Mouse (Mus musculus) midbrain, postnatal 0 days (tissue): ENCODE data around the gene Ltbp2. TPM values are rescaled to one million over a fixed set of nuclear protein-coding genes. Genes with fewer than 3 reads are reported as not detected.

Experiments
- ATAC-seq: fragments of 200-750 bp; cut with Nextera tagmentation; 2 replicates; pipeline ENCODE4 v1.8.0; 2017; ENCODE audit warnings: moderate number of reproducible peaks, mild to moderate bottlenecking, moderate TSS enrichment, moderate library complexity; ENCODE audit not compliant: low FRiP score
- DNase-seq: peaks from one replicate; pipeline ENCODE4 v3.0.0-alpha.2; 2015; ENCODE audit warnings: low spot score
- H3K27ac ChIP-seq: fragments of 300-500 bp; sonication (generic); 2 replicates; pipeline ENCODE4 v1.5.1; 2014; ENCODE audit warnings: low read depth, mild to moderate bottlenecking, low read length, mixed read lengths
- H3K27me3 ChIP-seq: fragments of 300-500 bp; sonication (generic); 2 replicates; pipeline ENCODE4 v1.6.1; 2014; ENCODE audit warnings: low read length, control low read depth, mixed read lengths; ENCODE audit not compliant: insufficient read depth
- H3K36me3 ChIP-seq: fragments of 300-500 bp; sonication (generic); 2 replicates; pipeline ENCODE4 v1.6.1; 2014; ENCODE audit warnings: low read length, control low read depth, mixed read lengths; ENCODE audit not compliant: insufficient read depth
- H3K4me1 ChIP-seq: fragments of 300-500 bp; sonication (generic); 2 replicates; pipeline ENCODE4 v1.6.1; 2014; ENCODE audit warnings: mild to moderate bottlenecking, control low read depth, antibody characterized with exemption, low read length, mixed read lengths; ENCODE audit not compliant: insufficient read depth
- H3K4me2 ChIP-seq: fragments of 300-500 bp; sonication (generic); 2 replicates; pipeline ENCODE4 v1.6.1; 2014; ENCODE audit warnings: low read depth, mild to moderate bottlenecking, low read length, mixed read lengths; ENCODE audit not compliant: poor library complexity, severe bottlenecking
- H3K4me3 ChIP-seq: fragments of 300-500 bp; sonication (generic); 2 replicates; pipeline ENCODE4 v1.5.1; 2014; ENCODE audit warnings: low read depth, mild to moderate bottlenecking, low read length, moderate library complexity
- H3K9ac ChIP-seq: fragments of 300-500 bp; sonication (generic); replicated peaks from 2 replicates; pipeline ENCODE4 v1.6.1; 2014; ENCODE audit warnings: mild to moderate bottlenecking, low read length, moderate library complexity, mixed read lengths; ENCODE audit not compliant: poor library complexity, severe bottlenecking
- H3K9me3 ChIP-seq: fragments of 300-500 bp; sonication (generic); 2 replicates; pipeline ENCODE4 v1.6.1; 2016; ENCODE audit warnings: low read length, control low read depth
- CTCF ChIP-seq: IDR thresholded peaks from 2 replicates; pipeline ENCODE4 v1.5.1; 2016; ENCODE audit warnings: antibody characterized with exemption, mild to moderate bottlenecking
- WGBS: fragments of 180-500 bp; shearing (Covaris S2); extraction: QIAGEN DNeasy Blood & Tissue Kit; methylation state at CpG from one replicate; pipeline ENCODE4 v1.1.7; 2014; 5-methylcytosine and 5-hydroxymethylcytosine counted together
- polyA plus RNA-seq: library from polyadenylated mRNA; unstranded; fragments of >200 nt; fragmentation: Nextera tagmentation; extraction: Ambion mirVana; gene quantifications from 2 replicates; pipeline ENCODE4 v1.2.1, GENCODE M21; 2015
- total RNA-seq: library from RNA; depleted of rRNA; stranded (reverse); fragments of >200 nt; gene quantifications from 2 replicates; pipeline ENCODE4 v1.2.3, GENCODE M21; 2014

Gene Ltbp2
- total and polyA plus RNA-seq, 2 experiments from 2014 or later, result 0.14 to 4.0 TPM

- Histone ChIP-seq H3K9ac (no peak overlapping the region), H3K27me3 (no peaks in the 10 kb centered on the region), H3K9me3 (no peaks in the 10 kb centered on the region), H3K4me1 (no peaks in the 10 kb centered on the region), H3K4me3 (no peak overlapping the region), H3K4me2 (no peak overlapping the region), H3K36me3 (no peaks in the 10 kb centered on the region), H3K27ac (no peak overlapping the region)
- no peak for TF ChIP-seq CTCF
- WGBS, result 81% methylated on average over 7 of the region's 7 CpGs
- ATAC-seq, result no peak
- DNase-seq, result no peak
These were observed 8.2 kb upstream of the Ltbp2 start for GRCm38 (mm10) chr12:84884423-84885076.

- no peak for ATAC-seq
These were observed 6.5 kb upstream of the Ltbp2 start for GRCm38 (mm10) chr12:84882796-84883195.

DNA sequence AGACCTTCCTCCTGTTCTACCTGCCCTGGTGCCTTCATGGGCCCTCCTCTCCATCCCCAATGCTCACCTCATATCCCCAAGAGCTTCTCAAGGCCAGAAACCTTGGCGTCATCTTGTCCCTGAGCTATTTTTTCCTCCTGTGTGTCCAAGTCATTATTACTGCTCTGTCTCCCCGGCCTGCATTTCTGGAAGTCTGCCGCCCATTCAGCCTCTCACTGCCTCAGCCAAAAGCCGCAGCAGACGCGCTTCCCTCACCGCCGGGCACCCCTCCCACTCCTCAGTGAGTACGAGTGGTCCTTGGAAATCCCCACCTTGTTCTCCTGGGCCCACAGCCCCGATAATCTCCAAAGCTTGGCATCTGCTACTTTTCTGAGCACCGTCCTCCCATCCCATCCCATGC, 3.8 kb upstream of the Ltbp2 start:
- WGBS, result 50% methylated on average over 11 of the region's 11 CpGs
- no peaks in the 10 kb centered on the region for H3K36me3 ChIP-seq
- H3K4me3 ChIP-seq, result no peak overlapping the region
- no peaks in the 10 kb centered on the region for H3K9me3 ChIP-seq
- no peak overlapping the region for H3K4me2 ChIP-seq
- no peak overlapping the region for H3K27ac ChIP-seq
- TF ChIP-seq CTCF, result no peak
- H3K27me3 ChIP-seq, result peaks cover 40% of the 10 kb centered on the region
- no peak for ATAC-seq
- no peaks in the 10 kb centered on the region for H3K4me1 ChIP-seq
- peak; percentile 48 for DNase-seq
- no peak overlapping the region for H3K9ac ChIP-seq

More at GRCm38 (mm10) chr12:84882796-84883195, 6.5 kb upstream of the Ltbp2 start:
- DNase-seq, result no peak
- Histone ChIP-seq H3K36me3 (no peaks in the 10 kb centered on the region), H3K4me1 (no peaks in the 10 kb centered on the region), H3K9ac (no peak overlapping the region), H3K9me3 (no peaks in the 10 kb centered on the region), H3K27ac (no peak overlapping the region), H3K4me3 (no peak overlapping the region), H3K27me3 (peaks cover 14% of the 10 kb centered on the region), H3K4me2 (no peak overlapping the region)
- 78% methylated on average over 4 of the region's 4 CpGs for WGBS
- no peak for TF ChIP-seq CTCF

DNA sequence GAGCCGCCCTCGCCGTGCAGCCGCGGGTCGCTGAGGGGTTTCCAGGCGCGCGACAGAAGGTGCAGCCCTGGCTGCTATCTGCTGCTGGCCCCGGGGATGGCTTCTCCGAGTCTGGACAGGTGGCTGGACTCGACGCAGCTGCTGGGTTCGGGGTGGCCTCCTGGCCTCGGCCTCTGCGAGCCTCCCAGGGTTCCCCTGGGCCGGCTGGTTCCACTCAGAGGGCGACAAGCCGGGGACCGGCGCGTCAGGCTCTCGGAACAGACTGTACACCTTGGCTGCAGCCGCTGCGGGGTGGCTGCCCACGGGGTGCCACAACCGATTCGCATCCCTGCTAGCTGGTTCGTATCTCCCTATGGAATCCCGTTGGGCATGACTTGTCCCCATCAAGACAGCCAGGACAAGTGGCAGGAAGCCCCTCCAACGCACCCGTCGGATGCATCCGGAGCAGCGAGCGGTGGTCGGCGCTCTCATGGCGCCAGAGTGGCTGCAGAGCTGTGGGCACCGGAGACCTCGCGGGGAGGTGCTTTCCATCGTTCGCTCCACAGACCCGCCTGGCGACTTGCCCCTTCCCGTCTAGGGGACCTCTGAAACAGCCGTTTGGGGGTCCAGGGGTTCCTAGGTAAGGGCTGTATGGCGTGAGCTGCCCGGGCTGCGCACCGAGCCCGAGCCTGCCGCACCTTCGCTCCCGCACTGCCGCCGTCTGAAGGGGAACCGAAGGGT, 411 bp downstream of the Ltbp2 start:
- H3K9ac ChIP-seq, result no peak overlapping the region
- no peak for TF ChIP-seq CTCF
- 3% methylated on average over 55 of the region's 59 CpGs for WGBS
- peaks cover 55% of the 10 kb centered on the region for H3K27me3 ChIP-seq
- ATAC-seq (no peak), DNase-seq (no peak)
- H3K4me1 ChIP-seq, result no peaks in the 10 kb centered on the region
- no peak overlapping the region for H3K27ac ChIP-seq
- H3K9me3 ChIP-seq, result no peaks in the 10 kb centered on the region
- peak overlapping the region; percentile 18 for H3K4me3 ChIP-seq
- H3K4me2 ChIP-seq, result peak overlapping the region; percentile 40
- no peaks in the 10 kb centered on the region for H3K36me3 ChIP-seq

GRCm38 (mm10) chr12:84873434-84873833, 2.9 kb downstream of the Ltbp2 start:
- no peak overlapping the region for H3K9ac ChIP-seq
- H3K27me3 ChIP-seq, result peaks cover 47% of the 10 kb centered on the region
- H3K4me2 ChIP-seq, result no peak overlapping the region
- WGBS, result 3% methylated on average over 3 of the region's 3 CpGs
- DNase-seq (peak; percentile 66), ATAC-seq (no peak)
- no peaks in the 10 kb centered on the region for H3K36me3 ChIP-seq
- peak; percentile 83 for TF ChIP-seq CTCF
- H3K4me1 ChIP-seq, result no peaks in the 10 kb centered on the region
- H3K27ac ChIP-seq, result no peak overlapping the region
- H3K9me3 ChIP-seq, result no peaks in the 10 kb centered on the region
- H3K4me3 ChIP-seq, result no peak overlapping the region

- ATAC-seq, result no peak
- no peak for TF ChIP-seq CTCF
- Histone ChIP-seq H3K4me3 (no peak overlapping the region), H3K36me3 (no peaks in the 10 kb centered on the region), H3K27ac (no peak overlapping the region), H3K9me3 (no peaks in the 10 kb centered on the region), H3K4me2 (no peak overlapping the region), H3K27me3 (peaks cover 37% of the 10 kb centered on the region), H3K9ac (no peak overlapping the region), H3K4me1 (no peaks in the 10 kb centered on the region)
- no peak for DNase-seq
- 69% methylated on average over 2 of the region's 2 CpGs for WGBS
These were observed 4.0 kb downstream of the Ltbp2 start for GRCm38 (mm10) chr12:84872310-84872709.
